Mouse (Mus musculus) WW6 (cell line): ENCODE data around the gene Ints12.

Experiments used
- DNase-seq: peaks from one replicate; pipeline ENCODE4 v3.0.0-alpha.2; 2013; ENCODE audit warnings: low read depth, low spot score

The Ints12 gene

GRCm38 (mm10) chr3:133091664-133092273 is at the start of gene Ints12, which contains the start of gene Gstcd:
Gene Ints12 (plus strand): TSS chr3:133091840.
Gene Gstcd (minus strand): TSS chr3:133092033.
- peak; percentile 85 for DNase-seq

GRCm38 (mm10) chr3:133052068-133052467 is 39.6 kb upstream of the Ints12 start:
- DNase-seq = no peak

- DNase-seq = no peak
Observed at GRCm38 (mm10) chr3:133075560-133075959, 16.1 kb upstream of the Ints12 start.

GRCm38 (mm10) chr3:133082736-133083135 is 8.9 kb upstream of the Ints12 start:
- no peak for DNase-seq

- no peak for DNase-seq
Observed at GRCm38 (mm10) chr3:133085858-133086257, 5.8 kb upstream of the Ints12 start.

GRCm38 (mm10) chr3:133090247-133091120 is 1.2 kb upstream of the Ints12 start:
- DNase-seq = no peak

- DNase-seq = peak; percentile 40
Observed at GRCm38 (mm10) chr3:133091121-133091663, 448 bp upstream of the Ints12 start.

GRCm38 (mm10) chr3:133092274-133092853 is 724 bp downstream of the Ints12 start:
- DNase-seq = no peak

- no peak for DNase-seq
Observed at GRCm38 (mm10) chr3:133092936-133093335, 1.3 kb downstream of the Ints12 start.

GRCm38 (mm10) chr3:133094305-133094704 is 2.7 kb downstream of the Ints12 start:
- no peak for DNase-seq

GRCm38 (mm10) chr3:133097936-133098335 is 6.3 kb downstream of the Ints12 start:
- no peak for DNase-seq

- DNase-seq = no peak
Observed at GRCm38 (mm10) chr3:133098336-133098735, 6.7 kb downstream of the Ints12 start.

- no peak for DNase-seq
Observed at GRCm38 (mm10) chr3:133098909-133099308, 7.3 kb downstream of the Ints12 start.

GRCm38 (mm10) chr3:133103768-133104167 is 12.1 kb downstream of the Ints12 start:
- DNase-seq = no peak

GRCm38 (mm10) chr3:133104436-133104835 is 12.8 kb downstream of the Ints12 start:
- no peak for DNase-seq

GRCm38 (mm10) chr3:133108731-133109130 is 17.1 kb downstream of the Ints12 start:
- DNase-seq = no peak

GRCm38 (mm10) chr3:133109844-133110243 is 18.2 kb downstream of the Ints12 start:
- DNase-seq = no peak

- DNase-seq = no peak
Observed at GRCm38 (mm10) chr3:133111741-133112140, 20.1 kb downstream of the Ints12 start.

- no peak for DNase-seq
Observed at GRCm38 (mm10) chr3:133113281-133113680, 21.6 kb downstream of the Ints12 start.

- DNase-seq = no peak
Observed at GRCm38 (mm10) chr3:133131372-133131771, 39.7 kb downstream of the Ints12 start.

GRCm38 (mm10) chr3:133132611-133133010 is 41.0 kb downstream of the Ints12 start:
- DNase-seq = no peak

GRCm38 (mm10) chr3:133141877-133142276 is 50.2 kb downstream of the Ints12 start:
- no peak for DNase-seq
